Mouse (Mus musculus): ENCODE results near the gene Snx27.

The Snx27 gene

DNA sequence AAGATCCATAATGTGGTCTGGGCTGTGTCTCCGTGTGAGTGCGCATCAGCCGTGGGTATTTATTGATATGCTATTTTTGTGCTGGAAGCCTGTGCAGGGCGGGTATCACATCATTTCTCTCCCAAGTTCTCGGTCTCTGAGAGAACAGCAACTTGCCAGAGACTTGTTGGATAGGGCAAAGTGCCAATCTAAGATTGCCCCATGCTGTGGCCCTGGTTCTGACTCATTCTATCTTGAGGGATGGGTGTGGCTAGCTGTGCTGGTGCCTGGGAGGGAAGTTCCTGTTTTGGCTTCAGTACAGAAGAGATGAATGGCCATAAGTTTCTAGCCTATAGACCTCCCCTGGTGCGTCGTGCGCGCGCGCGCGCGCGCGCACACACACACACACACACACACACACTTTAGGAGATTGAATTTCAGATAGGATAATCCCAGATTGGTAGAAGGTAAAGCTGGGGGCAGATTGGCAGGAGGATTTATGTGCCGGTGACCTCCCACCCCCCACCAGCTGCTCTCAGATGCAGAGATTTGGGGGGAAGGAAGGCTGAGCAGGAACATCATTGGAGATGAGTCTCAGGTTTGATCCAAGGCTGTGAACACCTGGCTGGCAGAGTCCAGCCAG, 99.6 kb downstream of the Snx27 start:
- in situ Hi-C loops (cut with MboI; ENCODE audit: low pct_unique_long_range_greater_than_20kb in 1 of 2, low sequenced_read_pairs in 2 of 2, unreplicated experiment in 1 of 2), result no loop called here

DNA sequence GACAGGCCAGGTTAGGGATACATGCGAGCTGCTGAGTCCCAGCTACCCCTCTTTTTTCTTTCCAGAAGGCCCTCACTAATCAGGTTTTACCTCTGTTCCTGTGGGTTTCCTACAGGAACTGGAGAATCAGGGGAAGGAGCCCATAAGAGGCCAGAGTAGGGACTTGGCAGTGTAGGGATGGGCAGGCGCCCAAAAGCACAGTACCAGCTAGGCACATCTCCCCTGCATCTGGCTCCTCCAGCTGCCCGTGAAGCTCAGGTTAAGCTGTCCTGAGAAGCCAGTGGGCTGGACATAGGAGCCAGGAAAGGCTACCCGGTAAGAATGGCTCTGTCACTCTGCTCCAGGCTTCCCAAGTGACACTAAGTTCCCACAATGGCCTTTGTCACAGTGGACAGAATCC, 101.1 kb downstream of the Snx27 start:
- in situ Hi-C loops (cut with MboI; ENCODE audit: low pct_unique_long_range_greater_than_20kb in 1 of 2, low sequenced_read_pairs in 2 of 2, unreplicated experiment in 1 of 2), result no loop called here

DNA sequence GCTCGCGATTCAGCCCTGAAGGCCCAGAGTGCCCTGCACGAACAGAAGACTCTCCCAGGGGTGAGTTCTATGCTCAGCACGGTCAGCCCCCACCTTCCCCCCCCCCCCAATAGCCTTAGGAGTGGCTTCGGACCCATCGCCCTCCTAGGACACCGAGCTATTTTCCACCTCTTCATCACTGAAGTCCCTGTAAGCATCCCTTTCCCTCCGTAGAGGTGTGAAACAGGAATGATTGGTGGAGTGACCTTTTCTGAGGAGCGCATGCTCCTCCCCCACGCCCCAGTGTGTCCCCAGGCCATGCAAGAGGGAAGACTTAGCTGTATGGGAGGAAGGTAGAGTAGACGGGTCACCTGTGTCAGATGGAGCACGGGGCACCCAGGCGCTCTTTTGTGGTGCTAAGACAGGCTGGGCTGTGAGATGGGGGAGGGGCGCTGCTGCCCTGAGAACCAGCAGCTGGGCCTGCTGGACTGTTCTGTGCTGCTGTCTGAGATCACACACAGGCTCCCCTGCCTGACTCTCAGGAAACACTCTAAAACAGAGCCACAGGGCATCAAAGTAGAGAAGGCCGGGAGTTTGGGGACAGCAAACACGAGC, 102.1 kb downstream of the Snx27 start, which contains the start of gene Riiad1:
Gene Riiad1 (minus strand): TSS at position 51 of the 594 bp plus-strand sequence.
- in situ Hi-C loops (cut with MboI; ENCODE audit: low pct_unique_long_range_greater_than_20kb in 1 of 2, low sequenced_read_pairs in 2 of 2, unreplicated experiment in 1 of 2), result no loop called here

DNA sequence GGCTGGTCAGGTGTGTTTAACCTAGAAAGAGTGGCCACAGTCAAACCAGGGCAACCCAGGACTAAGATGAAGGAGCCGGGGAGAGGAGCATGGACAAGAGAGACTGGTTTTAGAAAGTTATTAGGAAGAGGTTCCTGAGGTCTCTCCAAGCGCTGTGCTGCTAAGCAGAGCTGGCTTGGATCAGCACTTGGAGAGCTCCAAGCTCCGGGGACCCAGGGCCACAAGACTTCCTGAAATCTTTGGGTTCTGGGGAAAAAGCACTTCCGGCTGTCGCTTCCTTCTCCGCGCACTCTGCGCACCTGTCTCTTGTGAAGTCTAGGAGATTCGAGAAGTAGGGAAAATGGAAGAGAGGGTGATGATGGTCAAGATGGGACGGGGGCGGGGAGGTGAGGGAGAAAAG, 103.0 kb downstream of the Snx27 start:
- in situ Hi-C loops (cut with MboI; ENCODE audit: low pct_unique_long_range_greater_than_20kb in 1 of 2, low sequenced_read_pairs in 2 of 2, unreplicated experiment in 1 of 2), result no loop called here

DNA sequence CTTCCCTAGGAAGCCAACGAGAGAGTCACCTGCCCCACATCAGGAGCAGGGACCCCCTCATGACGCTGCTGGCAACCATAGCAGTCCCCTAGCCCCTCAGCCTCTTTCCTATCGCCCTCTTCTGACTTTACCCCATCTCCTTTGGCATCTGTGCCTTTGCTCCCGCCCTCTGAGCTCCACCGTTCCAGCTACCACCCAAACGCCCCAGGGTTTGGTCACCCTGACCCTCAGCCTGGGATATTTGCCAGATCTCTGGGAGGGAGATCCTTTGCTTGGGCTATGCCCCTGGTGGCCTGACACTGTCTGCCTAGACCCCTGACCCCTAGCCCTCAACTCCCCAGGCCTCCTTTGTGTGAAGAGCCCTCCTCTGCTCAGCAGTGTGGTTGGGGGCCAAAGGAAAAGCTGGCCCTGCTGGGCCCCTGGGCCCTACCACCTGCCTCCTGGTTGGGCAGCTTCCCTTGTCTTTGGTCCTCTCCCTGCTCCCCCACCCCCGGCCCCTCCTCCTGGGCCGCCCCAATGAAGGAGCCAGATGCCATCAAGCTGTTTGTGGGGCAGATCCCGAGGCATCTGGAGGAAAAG, 103.8 kb downstream of the Snx27 start:
- in situ Hi-C loops (cut with MboI; ENCODE audit: low pct_unique_long_range_greater_than_20kb in 1 of 2, low sequenced_read_pairs in 2 of 2, unreplicated experiment in 1 of 2), result no loop called here

DNA sequence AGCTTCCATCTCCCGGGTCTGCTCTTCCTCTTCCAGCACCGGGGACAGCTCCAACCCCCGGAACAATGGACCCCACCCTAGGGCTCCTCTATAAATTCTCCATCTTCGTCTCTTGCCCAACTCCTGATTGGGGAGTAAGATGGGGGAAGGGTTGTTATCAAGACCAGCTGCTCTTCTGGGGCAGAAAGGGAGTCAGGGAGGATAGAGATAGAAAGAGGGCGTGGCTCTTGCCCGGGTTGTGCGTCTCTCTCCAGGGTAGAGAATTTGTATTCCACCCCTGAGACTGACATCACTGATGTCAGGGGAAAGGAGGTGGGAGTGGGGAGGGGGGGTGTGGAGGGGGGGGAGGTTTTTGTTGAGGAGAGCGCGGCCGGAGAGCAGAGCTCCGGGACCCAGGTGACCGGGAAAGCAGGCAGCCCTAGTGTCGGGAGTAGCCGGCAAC, 104.5 kb downstream of the Snx27 start, which contains the start of gene Celf3:
Gene Celf3 (plus strand): TSS at position 315 of the 442 bp plus-strand sequence.
- in situ Hi-C loops (cut with MboI; ENCODE audit: low pct_unique_long_range_greater_than_20kb in 1 of 2, low sequenced_read_pairs in 2 of 2, unreplicated experiment in 1 of 2), result no loop called here

DNA sequence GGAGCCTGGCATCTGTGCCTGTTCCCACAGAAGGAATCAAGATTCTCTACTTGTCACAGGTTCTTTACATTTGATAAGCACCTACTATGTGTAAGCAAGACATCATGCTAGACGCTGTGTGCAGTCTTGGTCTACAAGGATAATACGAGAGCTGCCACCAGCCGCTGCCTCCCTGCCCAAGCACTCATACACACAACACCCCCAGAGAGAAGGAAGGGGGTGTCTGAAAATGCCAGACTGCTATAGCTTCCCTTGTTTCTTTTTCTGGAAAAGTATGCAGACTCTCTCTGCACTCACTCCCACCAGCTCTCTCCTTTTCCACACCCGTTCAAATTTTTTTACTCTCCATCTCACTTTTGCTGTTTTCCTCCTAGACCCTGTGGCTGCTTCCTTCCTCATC, 105.1 kb downstream of the Snx27 start:
- in situ Hi-C loops (cut with MboI; ENCODE audit: low pct_unique_long_range_greater_than_20kb in 1 of 2, low sequenced_read_pairs in 2 of 2, unreplicated experiment in 1 of 2), result no loop called here

DNA sequence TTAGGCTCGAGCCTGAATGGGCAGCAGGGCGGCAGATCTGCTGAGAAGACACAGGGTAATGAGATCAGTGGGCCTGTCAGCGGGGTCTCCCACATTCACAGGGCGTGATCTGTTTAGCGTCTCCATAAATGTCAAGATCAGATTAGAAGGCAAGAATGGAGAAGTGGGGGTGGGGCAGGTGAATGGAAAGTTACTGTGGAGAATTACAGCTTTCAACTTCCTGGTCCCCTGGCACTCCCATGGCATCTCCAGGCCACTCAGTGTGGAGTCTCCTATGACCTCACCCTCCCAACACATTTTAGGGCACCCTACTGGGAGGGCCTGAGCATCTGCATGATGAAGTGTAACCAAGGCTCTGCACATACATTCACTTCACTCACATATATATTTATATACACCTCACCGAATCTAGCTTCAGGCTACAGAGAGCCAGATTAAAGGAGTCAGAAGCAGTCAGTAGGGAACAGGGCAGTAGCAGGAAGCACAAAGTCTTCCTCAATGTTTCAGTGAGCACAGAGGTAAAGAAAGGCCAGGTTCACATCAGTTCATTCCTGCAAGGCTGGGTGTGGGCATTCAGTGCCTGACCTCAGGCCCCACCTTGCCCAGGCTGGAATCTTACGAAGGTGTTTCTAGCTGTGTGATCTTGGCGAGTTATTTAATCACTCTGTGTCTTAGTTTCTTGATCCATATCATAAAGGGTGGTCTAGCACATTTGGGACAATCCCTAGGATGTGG, 106.0 kb downstream of the Snx27 start:
- in situ Hi-C loops (cut with MboI; ENCODE audit: low pct_unique_long_range_greater_than_20kb in 1 of 2, low sequenced_read_pairs in 2 of 2, unreplicated experiment in 1 of 2), result no loop called here

DNA sequence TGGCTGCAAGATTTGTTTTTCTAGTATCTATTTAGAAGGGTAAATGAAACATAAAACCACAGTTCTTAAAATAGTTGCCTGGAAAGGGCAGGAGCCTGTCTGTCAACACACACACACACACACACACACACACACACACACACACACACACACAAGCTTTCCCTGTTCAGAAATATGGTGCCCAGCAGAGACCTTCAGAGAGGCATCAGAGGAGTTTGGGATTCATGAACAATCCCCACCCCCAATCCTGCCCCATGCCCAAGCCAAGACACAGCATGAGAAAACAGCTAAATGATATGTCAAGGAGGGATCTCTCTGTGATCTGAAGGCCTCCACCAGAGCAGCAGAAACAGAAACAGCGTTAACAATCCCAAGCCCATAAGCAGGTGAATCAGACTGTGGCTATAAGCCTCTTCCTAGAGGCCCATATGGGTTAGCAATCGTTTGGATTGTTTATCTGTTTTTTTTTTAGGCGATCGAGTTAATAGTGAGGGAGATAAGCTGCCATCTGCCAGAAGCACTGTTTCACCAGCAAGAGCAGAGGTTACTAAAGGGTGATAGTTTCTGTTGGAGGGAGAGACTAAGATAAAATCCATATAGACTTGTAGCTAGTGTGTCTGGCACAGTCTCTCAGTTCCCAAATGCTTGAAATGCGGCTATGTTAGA, 108.8 kb downstream of the Snx27 start:
- in situ Hi-C loops (cut with MboI; ENCODE audit: low pct_unique_long_range_greater_than_20kb in 1 of 2, low sequenced_read_pairs in 2 of 2, unreplicated experiment in 1 of 2), result no loop called here

DNA sequence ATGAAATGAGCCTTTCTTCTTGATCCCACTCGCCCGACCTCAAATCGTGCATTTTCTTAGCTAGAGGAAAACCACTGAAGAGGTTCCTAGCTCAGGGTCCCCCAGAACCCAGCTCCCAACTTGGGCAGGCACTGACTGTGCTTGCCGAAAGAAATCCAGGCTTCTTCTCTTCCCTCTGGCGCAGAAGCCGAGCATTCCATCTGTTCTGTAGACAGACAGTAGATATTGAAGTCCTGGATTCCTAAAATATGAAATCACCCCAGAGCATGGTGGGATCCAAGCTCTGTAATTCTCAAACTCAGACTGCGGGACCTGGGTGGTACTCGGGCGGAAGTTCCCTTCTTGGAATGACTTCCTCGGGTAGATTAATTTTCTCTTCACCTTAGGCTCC, 109.4 kb downstream of the Snx27 start:
- in situ Hi-C loops (cut with MboI; ENCODE audit: low pct_unique_long_range_greater_than_20kb in 1 of 2, low sequenced_read_pairs in 2 of 2, unreplicated experiment in 1 of 2), result no loop called here

DNA sequence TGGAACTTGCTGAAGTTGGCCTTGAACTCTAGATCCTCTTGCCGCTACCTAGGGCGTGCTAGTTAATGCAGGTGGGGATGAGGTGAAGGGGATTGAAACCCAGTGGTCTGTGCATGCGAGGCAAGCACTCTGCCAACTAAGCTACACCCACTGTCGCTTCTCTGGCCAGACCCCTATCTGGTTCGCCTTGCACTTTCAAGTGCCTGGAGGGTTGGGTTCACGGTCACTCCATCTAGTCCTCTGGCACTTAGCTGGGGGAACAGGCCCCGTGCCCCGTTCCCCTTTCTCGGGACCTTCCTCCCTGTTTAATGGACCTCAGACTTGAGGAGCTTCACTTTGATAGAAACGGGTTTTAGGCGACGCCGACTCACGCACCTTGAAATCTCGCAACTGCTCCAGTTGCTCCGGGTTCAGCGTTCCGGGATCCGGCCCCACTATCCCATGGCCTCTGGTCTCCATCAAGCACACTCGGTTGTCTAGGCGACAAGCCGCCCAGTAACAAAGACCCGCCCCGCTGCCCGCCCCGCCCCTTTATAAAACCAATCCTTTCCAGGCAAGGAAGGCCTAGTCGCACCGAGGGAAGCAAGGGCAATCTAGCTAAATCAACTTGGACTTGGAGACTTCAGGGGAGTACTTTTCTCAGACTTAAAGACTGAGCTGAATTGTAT, 109.9 kb downstream of the Snx27 start:
- in situ Hi-C loops (cut with MboI; ENCODE audit: low pct_unique_long_range_greater_than_20kb in 1 of 2, low sequenced_read_pairs in 2 of 2, unreplicated experiment in 1 of 2), result no loop called here

DNA sequence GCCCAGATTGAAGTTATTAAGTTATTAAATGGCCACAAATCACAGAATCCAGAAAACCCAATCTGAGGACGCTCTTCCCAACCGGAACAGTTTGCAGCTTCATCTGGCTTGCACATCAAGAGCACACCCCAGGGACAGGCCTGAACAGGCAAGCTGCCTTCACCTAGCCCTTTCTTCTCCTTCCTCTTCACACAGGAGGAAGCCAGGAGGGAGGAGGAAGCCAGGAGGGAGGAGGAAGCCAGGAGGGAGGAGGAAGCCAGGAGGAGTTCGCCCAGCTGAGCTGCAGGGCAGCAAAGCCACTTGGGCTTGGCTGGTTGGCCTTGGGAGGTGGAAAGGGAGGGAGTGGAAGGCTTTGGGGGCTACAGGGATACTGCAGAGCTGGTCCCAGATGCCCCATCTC, 113.6 kb downstream of the Snx27 start:
- in situ Hi-C loops (cut with MboI; ENCODE audit: low pct_unique_long_range_greater_than_20kb in 1 of 2, low sequenced_read_pairs in 2 of 2, unreplicated experiment in 1 of 2), result no loop called here

DNA sequence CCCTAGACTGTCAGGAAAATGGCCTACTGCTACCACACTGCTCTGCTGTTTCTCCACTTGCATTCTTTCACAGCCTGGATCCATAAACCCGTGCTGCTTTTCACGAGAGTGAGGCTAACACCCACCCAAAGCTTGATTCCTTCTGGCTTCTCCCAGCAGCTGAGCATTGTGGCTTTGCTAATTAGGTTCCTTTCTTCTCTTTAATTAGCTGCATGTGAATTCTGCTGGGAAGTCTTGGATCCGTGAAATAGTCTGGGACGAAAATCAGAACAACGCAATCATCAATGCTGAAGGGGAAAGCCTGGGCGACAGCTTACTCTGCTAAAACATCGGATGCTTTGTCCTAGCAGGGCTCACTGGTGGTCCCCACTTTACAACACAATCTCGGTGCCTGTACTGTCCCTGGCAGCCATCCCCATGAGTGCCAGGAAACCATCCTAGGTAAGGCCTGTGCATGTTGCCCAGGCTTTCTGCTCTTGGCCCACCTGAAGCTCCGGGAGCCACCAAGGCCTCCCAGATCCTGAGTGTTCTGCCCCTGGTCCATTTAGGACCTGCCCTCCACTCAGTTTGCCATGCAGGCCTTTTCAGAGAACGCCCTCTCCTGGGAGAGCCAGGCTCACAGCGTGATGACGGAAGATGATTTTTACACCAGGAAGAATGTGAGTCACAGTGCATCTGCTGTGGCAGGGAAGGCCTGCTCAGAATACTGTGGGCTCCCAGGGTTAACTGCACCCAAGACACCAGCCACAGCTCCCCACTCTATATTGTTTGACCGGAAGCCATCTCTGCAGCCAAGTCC, 116.7 kb downstream of the Snx27 start:
- in situ Hi-C loops (cut with MboI; ENCODE audit: low pct_unique_long_range_greater_than_20kb in 1 of 2, low sequenced_read_pairs in 2 of 2, unreplicated experiment in 1 of 2), result no loop called here

DNA sequence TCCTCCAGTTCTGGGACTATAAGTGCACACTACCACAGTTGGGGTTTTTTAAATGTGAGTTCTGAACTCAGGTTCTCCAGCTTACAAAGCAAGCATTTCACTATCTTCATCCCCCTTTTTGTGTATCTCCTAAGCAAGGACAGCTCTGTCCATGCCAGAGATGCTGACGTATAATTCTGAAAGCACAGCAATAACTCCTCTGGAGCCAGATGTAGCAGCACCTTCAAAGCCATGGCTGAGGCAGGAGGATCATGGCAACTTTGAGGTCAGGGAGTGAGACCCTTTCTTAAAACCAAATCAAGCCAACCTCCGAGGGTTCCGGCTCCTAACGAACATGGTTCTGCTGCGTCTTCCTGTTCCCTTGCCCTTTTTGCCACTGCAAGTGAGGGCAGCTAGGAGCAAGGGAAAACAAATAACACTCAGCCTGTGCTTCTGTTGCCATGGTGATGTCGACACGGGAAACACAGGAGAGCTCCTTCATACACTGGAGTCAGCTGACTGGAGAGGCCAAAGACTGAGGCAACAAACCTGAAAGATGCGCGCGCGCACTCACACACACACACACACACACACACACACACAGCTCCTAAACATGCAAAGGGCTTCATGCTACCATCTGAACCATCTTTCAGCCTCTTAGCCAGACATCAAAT, 118.5 kb downstream of the Snx27 start:
- in situ Hi-C loops (cut with MboI; ENCODE audit: low pct_unique_long_range_greater_than_20kb in 1 of 2, low sequenced_read_pairs in 2 of 2, unreplicated experiment in 1 of 2), result no loop called here

DNA sequence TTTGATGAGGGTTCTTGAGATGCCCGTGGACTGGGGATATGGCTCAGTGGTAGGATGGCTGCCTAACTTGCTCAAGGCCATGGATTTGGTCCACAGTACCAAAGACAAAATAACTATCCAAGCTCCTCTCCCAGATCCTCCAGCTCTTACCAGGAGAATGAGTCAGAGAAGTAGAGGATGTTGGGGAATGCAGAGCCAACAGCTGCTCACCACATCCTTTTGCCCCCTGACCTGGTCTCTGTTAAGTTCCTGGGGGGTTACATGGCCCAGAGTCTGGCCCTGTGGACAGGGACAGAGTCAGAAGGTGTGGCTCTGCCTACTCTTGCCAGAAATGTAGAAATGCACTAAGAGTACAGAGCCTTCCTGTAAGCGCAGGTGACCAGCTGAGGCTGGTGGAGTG, 122.7 kb downstream of the Snx27 start:
- in situ Hi-C loops (cut with MboI; ENCODE audit: low pct_unique_long_range_greater_than_20kb in 1 of 2, low sequenced_read_pairs in 2 of 2, unreplicated experiment in 1 of 2), result loop anchor here (5.0 to 10.0 kb wide), 4 partner anchors 37 to 135 kb away; no protein-coding TSS in a partner anchor

DNA sequence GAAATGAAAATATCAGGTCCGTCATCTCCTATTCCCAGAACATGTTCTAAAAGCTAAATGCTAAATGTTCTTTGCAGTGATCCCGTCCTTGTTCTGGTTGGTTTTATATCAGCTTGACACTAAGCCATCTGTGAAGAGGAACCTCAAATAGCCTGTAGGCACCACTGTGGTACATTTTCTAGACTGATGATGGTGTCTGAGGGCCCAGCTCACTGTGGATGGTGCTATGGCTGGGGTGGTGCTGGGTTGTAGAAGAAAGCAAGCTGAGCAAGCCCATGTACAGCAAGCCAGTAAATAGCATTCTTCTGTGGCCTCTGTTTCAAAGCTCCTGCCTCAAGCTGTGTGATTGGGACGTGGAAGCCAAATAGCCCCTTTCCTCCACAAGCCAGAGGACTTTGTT, 125.5 kb downstream of the Snx27 start:
- in situ Hi-C loops (cut with MboI; ENCODE audit: low pct_unique_long_range_greater_than_20kb in 1 of 2, low sequenced_read_pairs in 2 of 2, unreplicated experiment in 1 of 2), result loop anchor here (5.0 to 10.0 kb wide), 4 partner anchors 40 to 138 kb away; no protein-coding TSS in a partner anchor

DNA sequence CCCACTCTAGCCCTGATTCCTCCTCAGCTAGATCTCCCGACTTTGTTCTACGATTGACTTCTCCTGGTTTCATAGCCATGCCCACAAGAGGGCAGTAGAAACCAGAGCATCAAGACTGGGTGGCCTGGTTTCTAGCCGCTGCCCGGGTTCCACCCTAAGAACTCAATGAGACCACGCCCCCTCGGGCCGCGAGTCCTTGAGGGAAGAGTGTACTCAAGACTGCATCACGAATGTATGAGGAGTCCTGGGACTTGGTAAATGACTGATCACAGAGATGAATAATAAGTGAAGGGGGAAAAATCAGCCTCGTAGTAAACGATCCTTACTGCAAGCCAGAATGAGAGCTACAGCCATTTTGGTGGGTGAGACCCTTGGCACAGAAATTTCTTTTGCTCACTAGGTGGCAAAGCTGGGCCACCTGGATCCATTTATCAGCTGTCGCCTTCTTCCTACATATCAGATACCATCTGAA, 126.0 kb downstream of the Snx27 start:
- in situ Hi-C loops (cut with MboI; ENCODE audit: low pct_unique_long_range_greater_than_20kb in 1 of 2, low sequenced_read_pairs in 2 of 2, unreplicated experiment in 1 of 2), result loop anchor here (5.0 to 10.0 kb wide), 4 partner anchors 41 to 138 kb away; no protein-coding TSS in a partner anchor
